Mouse (Mus musculus) lung, postnatal 25 days (tissue): Measurements from ENCODE around the gene Gnl2.

Experiments used
- DNase-seq: peaks from one replicate; pipeline ENCODE4 v3.0.0; 2022; ENCODE audit warnings: low spot score

The Gnl2 gene

DNA sequence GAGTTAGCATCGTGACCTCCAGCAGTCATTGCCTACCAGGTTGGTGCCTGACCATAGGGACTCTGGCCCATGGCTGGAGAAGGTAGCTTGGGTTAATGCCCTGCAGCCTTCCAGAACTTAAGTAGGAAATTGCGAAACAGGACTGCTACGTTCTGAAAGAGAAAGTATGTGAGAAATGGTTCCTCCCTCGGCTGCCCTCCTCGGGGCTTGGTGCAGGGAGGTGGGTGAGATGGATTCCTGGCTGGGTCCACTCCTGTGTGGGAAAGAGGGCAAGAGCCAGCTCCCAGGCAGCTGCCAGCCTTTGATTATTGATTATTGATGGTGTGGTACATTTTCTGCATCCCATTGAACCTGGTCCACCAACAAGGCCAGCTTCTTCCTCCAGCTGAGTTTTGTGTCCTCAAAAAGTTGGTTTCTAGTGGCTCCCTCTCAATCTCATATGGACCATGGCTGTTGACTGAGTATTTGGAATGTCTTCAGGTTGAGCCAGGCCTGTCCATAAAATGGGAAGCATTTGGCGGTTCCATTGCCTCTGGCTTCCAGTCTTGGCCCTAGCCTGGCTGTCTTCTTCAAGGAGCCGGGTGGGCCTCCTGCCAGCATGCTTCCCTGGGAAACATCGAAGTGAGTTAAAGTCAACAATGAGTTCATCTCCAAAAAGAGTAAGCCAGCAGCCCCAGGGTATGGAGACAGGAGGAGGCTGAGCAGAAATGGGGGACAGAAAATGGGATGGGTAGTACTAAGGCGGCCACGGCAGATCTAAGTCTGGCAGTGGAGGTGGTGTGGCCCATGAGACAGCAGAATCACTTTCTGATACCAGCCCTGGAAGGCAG is at the start of gene Gnl2:
Gnl2 (plus strand) TSS at position 780 of the 830 bp plus-strand sequence.
- peak; percentile 53 for DNase-seq

DNA sequence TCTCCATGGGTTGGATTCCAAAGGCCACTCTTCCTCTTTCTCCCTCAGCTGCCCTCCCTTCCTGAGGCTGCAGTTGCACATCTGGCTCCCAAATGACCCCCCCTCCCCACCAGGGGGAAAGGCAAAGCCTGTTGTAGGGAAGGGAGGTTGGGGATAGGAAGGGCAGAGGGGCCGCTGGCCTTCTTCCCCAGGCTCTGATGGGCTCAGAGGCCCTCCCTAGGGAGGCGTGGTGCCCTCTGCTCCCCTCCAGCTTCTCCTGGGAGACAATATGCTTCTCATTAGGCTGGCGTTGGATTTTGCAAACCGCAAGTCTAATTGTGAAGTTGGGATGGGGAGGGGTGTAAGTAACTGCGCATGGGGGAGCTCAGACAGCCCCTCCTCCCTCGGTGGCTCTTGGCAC is 47.7 kb upstream of the Gnl2 start:
- no peak for DNase-seq

DNA sequence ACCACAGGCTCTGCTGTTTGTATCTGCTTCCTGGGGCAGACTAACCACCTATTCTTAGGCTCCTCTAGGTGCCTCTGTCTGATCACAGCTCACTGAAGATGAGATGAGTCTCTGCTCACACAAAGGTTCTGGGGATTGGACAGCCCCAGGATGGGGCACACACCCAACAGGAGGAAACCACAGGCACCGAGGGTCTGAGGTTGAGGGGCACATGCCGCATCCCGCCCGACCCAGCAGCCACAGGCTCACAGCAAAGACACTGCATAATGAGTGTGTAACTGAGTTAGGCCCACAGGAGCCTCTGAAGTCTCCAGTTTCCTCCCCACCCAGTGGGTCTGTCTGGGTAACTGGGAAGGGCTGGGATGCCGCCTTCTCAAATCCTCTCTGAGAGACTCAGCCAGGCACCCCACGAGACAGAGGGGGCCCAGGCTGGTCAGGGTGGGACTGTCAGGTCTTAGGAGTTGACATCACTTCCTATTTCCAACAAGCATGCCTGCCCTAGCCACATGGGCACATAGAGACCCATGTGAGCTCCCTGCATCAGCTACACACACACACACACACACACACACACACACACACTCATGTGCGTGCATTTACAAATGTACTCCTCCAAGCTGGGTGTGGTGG is 47.1 kb upstream of the Gnl2 start:
- no peak for DNase-seq

DNA sequence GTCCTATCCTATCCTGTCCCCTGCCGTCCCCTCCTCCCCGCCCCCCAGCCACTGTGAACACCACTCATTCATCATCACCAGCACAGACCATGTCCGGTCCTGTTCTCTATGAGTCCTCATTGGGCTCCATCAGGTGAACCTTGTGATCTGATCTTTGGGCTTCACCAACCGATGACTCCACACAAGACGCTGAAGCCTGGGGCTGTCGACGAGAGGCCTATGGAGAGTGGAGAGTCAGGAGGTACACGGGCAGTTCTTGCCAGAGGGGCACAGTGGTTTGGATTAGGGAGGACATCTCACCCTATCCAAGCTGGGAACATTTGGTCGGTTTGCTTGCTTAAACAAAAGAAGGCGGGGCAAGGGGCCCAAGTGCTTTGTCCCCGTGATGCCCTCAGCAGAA is 46.2 kb upstream of the Gnl2 start:
- no peak for DNase-seq

DNA sequence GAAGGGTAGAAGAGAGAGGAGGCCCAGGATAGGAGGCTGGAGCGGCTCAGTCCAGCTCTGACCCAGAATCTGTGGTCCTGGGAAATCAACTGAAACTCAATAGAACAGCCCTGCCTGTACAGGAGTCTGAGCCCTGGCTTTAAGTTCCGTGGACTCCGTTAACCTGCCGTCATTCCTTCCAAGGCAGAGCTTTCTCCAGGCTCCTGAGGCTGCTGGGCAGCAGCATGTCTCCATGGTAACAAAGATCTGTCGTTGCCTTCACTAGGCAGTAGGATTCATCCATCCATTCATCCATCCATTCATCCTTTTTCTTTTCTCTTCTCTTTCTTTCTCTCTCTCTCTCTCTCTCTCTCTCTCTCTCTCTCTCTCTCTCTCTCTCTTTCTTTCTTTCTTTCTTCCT is 45.7 kb upstream of the Gnl2 start:
- DNase-seq = no peak

DNA sequence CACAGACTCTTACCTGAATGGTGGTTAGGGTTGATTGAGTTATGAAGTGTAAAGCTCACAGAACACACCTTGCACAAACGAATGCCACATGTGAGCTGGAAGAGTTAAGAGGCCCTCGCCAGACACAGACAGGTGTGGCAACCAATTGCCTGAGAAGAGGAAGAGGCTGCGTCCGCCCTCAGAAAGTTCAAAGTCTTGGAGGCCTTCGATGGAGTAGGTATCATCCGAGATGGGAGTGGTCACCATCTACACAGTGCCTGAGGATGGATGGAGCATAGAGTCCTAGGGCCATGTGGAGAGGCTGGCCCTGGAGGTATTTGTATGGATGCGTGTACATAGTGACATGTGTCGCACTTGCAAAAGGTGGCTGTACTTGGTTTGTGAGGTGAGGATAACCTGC is 45.3 kb upstream of the Gnl2 start:
- DNase-seq = no peak

DNA sequence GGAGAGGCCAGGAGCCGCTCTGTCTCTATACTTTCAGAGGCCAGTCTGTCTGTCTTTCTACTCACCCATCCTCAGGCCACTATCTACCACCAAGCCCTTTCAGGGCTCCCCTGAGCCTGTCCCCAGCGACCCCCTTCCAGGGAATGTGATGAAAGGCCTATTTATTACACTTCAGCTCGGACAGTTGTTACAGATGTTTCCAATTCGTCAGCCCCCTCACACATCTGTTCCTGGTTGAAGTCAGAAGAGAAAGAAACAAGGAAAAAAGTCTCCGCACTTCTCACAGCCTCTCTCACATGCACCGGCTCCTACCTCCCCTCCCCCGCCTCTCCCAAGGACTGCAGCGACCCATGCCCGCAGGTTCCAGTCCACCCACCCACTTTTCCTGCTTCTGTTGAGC is 44.1 kb upstream of the Gnl2 start:
- DNase-seq = no peak

DNA sequence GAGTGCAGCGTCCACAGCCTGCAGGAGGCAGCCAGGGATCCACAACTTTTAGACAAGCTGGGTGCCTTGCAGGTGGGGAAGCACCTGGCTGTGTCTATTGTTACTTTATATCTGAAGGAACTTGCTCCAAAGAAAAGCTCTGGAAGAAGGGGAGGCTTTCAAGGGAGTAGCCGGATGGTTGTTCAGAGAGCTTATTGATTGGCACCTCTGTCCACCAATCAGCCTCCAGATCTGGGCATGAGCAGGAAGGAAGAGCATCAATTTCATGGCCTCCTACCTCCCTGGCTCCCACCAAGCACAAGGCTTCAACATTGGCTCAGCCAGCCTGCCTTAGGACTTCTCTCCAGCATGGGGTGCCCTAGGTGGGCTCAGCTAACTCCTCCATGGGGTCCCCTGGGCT is 43.1 kb upstream of the Gnl2 start:
- no peak for DNase-seq

DNA sequence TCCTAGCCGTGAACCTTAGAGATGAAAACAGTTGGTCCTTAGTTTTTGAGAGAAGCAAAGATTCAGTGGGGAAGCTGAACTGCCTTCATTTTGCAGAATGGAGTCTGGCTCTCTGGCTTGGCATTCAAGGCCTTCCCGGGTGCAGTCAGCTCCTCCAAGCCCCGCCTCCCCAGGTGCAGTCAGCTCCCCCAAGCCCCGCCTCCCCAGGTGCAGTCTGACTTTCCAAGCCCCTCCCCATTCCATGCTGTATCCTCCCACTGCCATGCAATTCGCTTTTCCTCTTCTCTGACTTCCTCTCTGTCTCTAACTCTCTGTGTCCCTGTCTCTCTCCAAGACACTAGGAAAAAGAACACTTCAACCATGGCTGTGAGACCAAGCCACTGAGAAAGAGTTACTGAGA is 38.2 kb upstream of the Gnl2 start:
- DNase-seq = peak; percentile 53

DNA sequence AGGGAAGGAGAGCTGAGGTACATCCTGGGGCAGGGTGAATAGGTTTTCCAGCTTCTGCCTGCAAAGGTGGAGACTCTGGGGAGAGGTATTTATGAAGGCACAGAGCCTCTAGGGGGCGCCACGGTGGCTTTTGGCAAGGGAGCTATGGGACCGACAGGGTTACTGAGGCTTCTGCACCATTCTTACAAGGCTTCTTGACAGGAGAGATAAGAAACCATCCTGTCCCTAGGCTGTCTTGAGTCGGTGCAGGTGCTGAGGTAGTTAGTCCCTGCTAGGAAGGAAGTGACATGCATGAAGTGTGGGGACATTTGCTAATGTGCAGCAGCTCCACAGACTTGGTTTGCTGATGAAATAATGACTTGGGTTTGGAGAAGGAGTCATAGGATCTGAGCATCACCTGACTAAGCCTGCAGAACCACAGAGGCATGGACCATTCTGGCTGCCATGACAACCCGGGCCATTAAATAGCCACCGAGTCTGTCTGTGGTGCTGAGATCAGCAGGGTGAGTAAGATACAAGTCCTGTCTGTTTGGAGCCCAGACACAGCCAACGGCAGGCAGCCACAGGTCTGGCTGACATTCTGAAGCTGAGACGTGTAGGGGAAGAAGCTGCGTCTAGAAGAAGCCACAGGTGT is 32.4 kb upstream of the Gnl2 start:
- DNase-seq = no peak

DNA sequence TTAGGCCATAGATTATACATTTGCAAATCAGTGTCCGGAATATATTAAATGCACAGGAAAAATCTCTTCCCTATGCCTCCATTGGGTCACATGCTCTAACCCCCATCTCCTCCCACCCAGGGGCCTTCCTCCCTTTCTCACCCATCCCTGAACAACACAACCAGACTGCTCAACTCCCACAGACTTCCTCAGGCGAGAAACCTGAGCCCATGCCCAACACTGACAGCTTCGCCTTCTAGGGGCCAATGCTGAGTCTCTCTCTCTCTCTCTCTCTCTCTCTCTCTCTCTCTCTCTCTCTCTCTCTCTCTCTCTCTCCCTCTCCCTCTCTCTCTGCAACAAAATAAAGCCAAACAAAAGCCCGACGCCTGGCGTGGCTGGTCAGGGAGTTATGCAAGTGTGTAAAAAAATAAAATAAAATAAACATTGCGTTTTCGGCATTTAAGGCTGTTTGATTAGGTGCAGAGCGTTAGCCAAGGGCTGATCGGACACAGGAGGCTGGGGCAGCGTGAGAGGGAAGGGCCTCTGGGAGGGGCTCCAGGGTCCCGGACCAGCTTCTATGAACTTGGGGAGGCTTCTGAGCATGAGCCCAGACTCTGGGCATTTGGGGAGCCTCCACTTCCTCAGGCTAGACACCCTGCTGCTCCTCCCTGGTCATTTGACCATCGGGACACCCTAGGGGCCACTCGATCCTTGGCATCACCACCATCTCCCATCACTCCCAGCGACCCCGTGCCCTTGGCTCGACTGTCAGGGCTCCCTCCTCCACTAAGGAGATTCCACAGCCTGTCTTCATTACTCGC is 31.3 kb upstream of the Gnl2 start:
- DNase-seq = no peak

DNA sequence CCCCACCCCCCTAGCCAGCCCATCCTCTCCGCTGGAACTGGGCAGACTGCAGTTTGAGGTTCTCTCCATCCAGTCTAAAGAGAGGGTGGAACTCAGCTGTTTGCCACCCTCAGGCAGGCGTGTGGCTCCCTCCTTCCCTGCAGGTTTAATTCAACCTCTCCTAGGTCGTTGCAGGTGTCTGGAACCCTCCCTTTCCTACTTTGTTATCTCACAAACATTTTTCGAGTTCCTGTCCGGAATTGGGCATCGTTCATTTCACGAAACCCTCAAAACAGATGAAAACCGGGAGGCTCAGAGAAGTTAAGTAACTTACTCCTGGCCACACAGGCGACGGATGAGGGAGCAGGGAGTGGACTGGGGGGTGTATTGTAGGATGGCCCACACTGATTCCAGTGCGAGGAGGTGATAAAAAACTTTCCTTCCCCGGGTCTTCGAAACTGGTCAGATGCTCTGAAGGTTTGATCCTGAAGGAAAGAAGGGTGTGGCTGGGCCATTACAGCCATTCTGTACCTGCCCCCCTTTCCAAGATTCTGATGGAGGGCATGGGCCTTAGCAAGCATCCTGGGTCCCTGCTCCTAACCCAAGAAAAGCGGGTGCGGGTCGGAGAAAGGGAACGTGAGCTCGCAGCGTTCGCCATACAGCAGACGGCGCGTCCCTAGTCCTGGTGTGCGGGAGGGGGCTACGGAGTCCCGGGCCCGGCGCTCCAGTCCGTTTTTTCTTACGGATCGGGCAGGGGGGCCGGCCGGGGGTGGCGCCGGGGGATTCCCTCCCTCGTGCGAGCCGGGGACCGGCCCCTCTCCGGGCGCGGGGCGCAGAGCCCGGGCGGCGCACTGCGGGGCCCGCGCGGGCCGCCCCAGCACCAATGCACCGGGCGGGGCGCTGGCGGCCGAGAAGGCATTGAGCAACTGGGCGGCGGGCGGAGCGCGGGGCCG is 30.4 kb upstream of the Gnl2 start, which contains the start of gene Rspo1:
Rspo1 (plus strand) TSS at position 760 of the 932 bp plus-strand sequence.
- no peak for DNase-seq

DNA sequence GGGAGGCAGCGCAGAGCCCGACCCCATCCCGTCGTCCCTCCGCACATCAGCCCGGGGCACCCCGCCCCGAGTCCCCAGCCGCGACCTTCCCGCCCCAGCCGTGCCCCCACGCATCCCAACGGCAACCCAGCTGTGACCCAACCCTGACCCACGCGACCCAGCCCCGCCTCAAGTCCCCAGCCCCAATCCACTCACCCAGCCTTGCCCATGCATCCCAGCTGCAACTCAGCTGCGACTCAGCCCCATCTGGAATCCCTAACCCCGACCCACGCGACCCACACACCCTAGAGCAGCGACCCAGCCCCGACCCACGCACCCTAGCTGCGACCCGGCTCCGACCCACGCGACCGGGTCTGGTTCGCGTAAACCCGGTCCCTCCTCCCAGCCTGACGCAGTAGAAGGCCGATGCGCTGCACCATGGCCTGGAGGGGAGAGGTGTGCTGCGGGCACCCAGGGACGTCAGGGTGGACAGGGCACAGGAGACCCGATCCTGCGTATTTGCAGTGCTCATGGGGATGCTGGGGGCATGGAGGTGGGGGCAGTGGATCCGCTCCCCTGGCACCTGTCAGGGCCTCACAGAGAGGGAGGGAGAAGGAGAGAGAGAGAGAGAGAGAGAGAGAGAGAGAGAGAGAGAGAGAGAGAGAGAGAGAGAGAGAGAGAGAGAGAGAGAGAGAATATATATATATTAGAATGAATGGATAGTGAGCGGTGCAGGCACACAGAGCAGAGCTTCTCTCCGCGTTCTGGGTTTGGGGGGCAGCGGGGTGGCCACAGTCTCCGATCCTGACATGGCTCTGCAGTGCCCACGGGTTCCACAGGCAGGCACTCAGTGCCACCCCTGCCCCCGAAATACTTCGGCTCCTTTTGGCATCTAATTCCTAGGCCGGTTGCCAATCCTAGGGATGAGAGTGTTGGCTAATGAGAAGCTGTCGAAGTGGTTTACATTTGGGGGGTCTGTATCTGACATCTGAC is 29.4 kb upstream of the Gnl2 start:
- DNase-seq = no peak

DNA sequence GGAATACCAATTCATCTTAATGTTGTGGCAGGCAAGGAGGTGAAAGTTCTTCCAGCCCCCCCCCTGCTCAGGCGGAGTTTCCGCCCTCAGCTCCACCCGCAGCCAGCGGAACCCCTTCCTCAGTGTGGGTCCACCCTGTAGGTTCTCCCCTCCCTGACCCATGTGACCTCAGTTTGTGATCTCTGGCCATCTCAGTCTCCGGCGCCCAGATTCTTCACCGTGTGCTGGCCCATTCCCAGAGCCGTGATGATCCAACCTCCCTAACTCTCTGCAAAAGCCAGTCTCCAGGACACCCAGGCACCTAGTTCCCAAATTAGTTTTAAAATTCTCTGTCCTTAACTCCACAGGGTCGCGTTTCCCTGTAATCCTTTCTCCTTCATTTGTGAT is 28.7 kb upstream of the Gnl2 start:
- DNase-seq = no peak

DNA sequence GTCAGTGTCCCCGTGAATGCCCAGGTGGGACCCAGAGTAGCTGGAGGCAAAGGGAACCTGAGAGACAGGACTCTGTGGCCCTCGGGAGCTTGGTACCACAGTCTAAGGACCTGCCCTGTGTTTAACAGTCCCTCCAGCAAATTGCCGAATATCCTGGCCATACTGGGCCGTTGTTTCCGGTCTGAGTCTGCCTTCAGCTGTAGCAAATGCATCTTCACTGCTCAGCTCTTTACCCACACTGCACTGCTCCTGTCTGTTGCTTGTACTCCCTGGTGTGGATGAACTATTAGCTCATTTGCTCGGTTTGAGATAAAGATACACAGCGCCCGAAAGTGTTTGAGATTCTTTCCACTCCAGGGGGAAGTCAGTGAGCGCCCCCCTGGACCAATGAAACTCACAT is 28.0 kb upstream of the Gnl2 start:
- no peak for DNase-seq

DNA sequence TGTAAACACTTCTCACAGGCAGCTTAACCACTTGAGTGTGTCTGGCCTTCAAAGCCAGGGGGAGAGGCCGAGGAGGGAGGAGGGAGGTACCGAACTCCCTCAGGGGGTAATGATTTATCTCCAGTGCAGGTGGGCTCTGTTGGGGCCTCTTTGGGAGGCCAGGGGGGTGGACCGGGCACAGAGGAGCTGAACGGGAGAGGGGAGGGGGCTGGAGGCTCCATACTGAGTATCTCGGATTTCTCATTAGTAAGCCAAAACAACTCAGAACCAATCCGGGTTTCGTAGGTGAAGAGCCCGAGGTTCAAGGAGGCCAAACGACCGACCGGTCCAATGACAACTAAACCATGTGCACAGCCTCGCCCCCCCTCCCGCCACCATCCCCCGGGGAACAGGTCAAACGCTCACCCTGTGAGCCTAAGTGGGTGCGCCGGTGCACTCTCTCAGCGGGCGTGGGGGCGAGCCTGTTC is 26.6 kb upstream of the Gnl2 start:
- DNase-seq = no peak

DNA sequence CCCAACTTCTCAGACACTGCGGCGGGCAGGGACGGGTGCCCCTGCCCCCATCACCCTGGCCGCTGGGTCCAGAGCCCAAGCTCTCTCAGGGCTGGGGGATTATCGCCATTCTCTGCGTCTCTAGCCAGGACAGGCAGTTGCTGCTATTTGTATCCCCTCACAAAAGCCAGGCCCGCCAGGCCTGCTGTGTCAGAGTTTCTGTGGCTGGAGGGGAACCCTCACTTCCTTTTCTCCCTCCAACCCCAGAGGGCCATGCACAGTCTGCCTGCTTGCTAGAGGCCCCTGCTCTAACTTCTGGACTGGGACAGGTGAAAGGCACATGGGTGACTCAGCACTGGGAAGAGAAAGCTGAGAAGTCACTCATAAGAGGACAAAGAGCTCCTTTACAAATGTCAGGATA is 26.1 kb upstream of the Gnl2 start:
- DNase-seq = no peak

DNA sequence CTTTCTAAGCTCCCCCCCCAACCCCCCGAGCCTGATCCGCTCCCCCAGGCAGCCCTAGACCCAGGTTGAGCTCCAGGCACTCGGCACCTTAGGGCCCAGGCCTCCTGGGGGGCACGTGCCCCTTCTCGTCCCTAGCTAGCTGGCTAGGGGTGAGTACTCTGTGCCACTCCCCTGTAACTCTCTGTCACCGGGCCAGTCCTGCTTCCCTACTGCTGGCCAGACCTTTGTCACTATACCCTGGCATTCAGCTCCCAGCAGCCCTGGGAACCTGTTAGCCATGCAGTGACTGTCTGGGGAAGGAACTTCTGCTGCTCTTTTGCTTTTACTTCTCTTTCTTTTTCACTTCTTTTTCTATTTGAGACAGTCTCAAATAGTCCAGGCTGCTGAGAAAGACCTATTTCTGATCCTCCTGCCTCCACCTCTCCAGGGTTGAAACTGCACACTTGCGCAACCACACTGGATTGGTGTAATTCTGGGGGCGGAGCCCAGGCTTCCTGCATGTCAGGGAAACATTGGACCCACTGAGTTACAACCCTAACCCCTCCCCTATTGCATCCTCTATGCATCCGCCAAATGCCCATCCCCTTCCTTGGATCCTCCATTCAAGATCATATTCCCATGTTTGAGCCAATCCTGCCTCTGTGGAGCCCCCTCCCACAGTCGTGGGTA is 18.8 kb upstream of the Gnl2 start:
- DNase-seq = no peak

DNA sequence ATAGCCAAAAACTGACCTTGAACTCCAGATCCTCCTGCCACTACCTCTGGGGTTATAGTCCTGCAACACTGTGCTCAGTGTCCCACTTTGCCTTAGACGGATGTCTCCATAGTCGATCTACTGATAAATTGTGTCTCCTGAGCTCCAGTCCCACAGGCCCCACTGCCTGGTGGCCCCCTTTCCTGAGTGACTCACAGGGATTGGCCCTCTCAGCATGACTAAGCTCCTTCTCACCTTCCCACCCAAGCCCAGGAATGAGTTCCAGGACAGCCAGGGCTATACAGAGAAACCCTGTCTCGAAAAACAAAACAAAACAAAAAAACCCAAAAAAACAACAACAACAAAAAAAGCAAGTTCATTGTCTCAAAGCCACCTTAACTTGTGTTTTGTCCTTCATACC is 16.8 kb upstream of the Gnl2 start:
- no peak for DNase-seq
